Mouse (Mus musculus): Measurements from ENCODE around the gene Mfsd11. TPM values are rescaled to one million over a fixed set of nuclear protein-coding genes. Genes with fewer than 3 reads are reported as not detected.
A peak's percentile ranks its signal among the peaks of the same experiment; 100 is the strongest.

The Mfsd11 gene
- polyA plus RNA-seq, 1 experiment from 2014 or later: 53.9 TPM

GRCm38 (mm10) chr11:116913573-116913972 is 61.3 kb downstream of the Mfsd11 start:
- 44% methylated on average over 16 of the region's 16 CpGs for WGBS

GRCm38 (mm10) chr11:116914267-116914885 is 62.1 kb downstream of the Mfsd11 start:
- H3K9me3 ChIP-seq: no peaks in the 10 kb centered on the region
- peak overlapping the region; percentile 35; the same call in 1 of the 2 replicates for H3K27ac ChIP-seq
- no peaks in the 10 kb centered on the region for H3K36me3 ChIP-seq
- no peak overlapping the region for H3K4me3 ChIP-seq
- H3K27me3 ChIP-seq: peaks cover 28% of the 10 kb centered on the region
- no peak overlapping the region for H3K4me2 ChIP-seq
- no peak for ATAC-seq (ENCODE audit: low FRiP score)
- H3K4me1 ChIP-seq (replicated peaks): peaks cover 33% of the 10 kb centered on the region
- WGBS: 52% methylated on average over 5 of the region's 5 CpGs
- no peak overlapping the region for H3K9ac ChIP-seq

More at GRCm38 (mm10) chr11:116913573-116913972, 61.3 kb downstream of the Mfsd11 start:
- Histone ChIP-seq H3K4me3 (no peak overlapping the region), H3K9me3 (no peaks in the 10 kb centered on the region), H3K4me2 (0 out of 2 replicates have a peak overlapping the region, but pooled peaks have one; percentile 21), H3K27ac (peak overlapping the region; percentile 44), H3K4me1 (replicated peaks) (peaks cover 30% of the 10 kb centered on the region), H3K27me3 (peaks cover 28% of the 10 kb centered on the region), H3K36me3 (no peaks in the 10 kb centered on the region), H3K9ac (peak overlapping the region; percentile 51; the same call in 1 of the 2 replicates)
- no peak for ATAC-seq (ENCODE audit: low FRiP score)

- peaks cover 28% of the 10 kb centered on the region for H3K27me3 ChIP-seq
- no peaks in the 10 kb centered on the region for H3K9me3 ChIP-seq
- no peak overlapping the region for H3K27ac ChIP-seq
- 88% methylated on average over 3 of the region's 3 CpGs for WGBS
- ATAC-seq (ENCODE audit: low FRiP score): no peak
- no peaks in the 10 kb centered on the region for H3K36me3 ChIP-seq
- peaks cover 40% of the 10 kb centered on the region for H3K4me1 ChIP-seq (replicated peaks)
- no peak overlapping the region for H3K9ac ChIP-seq
- no peak overlapping the region for H3K4me2 ChIP-seq
- H3K4me3 ChIP-seq: no peak overlapping the region
Observed at GRCm38 (mm10) chr11:116915241-116915640, 63.0 kb downstream of the Mfsd11 start.

- peaks cover 28% of the 10 kb centered on the region for H3K27me3 ChIP-seq
- no peaks in the 10 kb centered on the region for H3K9me3 ChIP-seq
- 0 out of 2 replicates have a peak overlapping the region, but pooled peaks have one; percentile 23 for H3K27ac ChIP-seq
- H3K36me3 ChIP-seq: no peaks in the 10 kb centered on the region
- no peak overlapping the region for H3K4me3 ChIP-seq
- H3K4me1 ChIP-seq (replicated peaks): peaks cover 61% of the 10 kb centered on the region
- no peak for ATAC-seq (ENCODE audit: low FRiP score)
- no peak overlapping the region for H3K9ac ChIP-seq
- 50% methylated on average over 7 of the region's 7 CpGs for WGBS
- H3K4me2 ChIP-seq: 0 out of 2 replicates have a peak overlapping the region, but pooled peaks have one; percentile 23
Observed at GRCm38 (mm10) chr11:116917361-116917760, 65.1 kb downstream of the Mfsd11 start.

GRCm38 (mm10) chr11:116918323-116919185 is 66.3 kb downstream of the Mfsd11 start, which contains the start of gene Mgat5b:
Gene Mgat5b, plus strand, starts transcription at chr11:116918863.
- Histone ChIP-seq H3K4me3 (peak within 1 kb of the TSS; percentile 84), H3K27ac (peak within 1 kb of the TSS; percentile 93), H3K9me3 (no peaks in the 10 kb centered on the region), H3K4me1 (replicated peaks) (peaks cover 64% of the 10 kb centered on the region), H3K9ac (peak within 1 kb of the TSS; percentile 100), H3K36me3 (peaks cover 5% of the 10 kb centered on the region), H3K4me2 (peak within 1 kb of the TSS; percentile 88), H3K27me3 (peaks cover 28% of the 10 kb centered on the region)
- 1% methylated on average over 84 of the region's 90 CpGs for WGBS
- peak; percentile 88 for ATAC-seq (ENCODE audit: low FRiP score)

- Histone ChIP-seq H3K27ac (peak overlapping the region; percentile 93), H3K9ac (peak overlapping the region; percentile 100), H3K4me3 (peak overlapping the region; percentile 84), H3K4me1 (replicated peaks) (peaks cover 57% of the 10 kb centered on the region), H3K4me2 (peak overlapping the region; percentile 88), H3K27me3 (peaks cover 28% of the 10 kb centered on the region), H3K36me3 (peaks cover 13% of the 10 kb centered on the region), H3K9me3 (no peaks in the 10 kb centered on the region)
- WGBS: 1% methylated on average over 45 of the region's 58 CpGs
- ATAC-seq (ENCODE audit: low FRiP score): peak; percentile 25
Observed at GRCm38 (mm10) chr11:116919186-116920020, 67.2 kb downstream of the Mfsd11 start.

- peak overlapping the region; percentile 20; the same call in 1 of the 2 replicates for H3K27ac ChIP-seq
- H3K9me3 ChIP-seq: no peaks in the 10 kb centered on the region
- ATAC-seq (ENCODE audit: low FRiP score): no peak
- peak overlapping the region; percentile 88 for H3K4me2 ChIP-seq
- peak overlapping the region; percentile 100 for H3K9ac ChIP-seq
- 21% methylated on average over 6 of the region's 6 CpGs for WGBS
- H3K4me1 ChIP-seq (replicated peaks): peaks cover 59% of the 10 kb centered on the region
- H3K27me3 ChIP-seq: peaks cover 22% of the 10 kb centered on the region
- H3K4me3 ChIP-seq: peak overlapping the region; percentile 84
- peaks cover 27% of the 10 kb centered on the region for H3K36me3 ChIP-seq
Observed at GRCm38 (mm10) chr11:116920746-116921145, 68.5 kb downstream of the Mfsd11 start.

- Histone ChIP-seq H3K9me3 (no peaks in the 10 kb centered on the region), H3K4me2 (peak overlapping the region; percentile 88), H3K9ac (peak overlapping the region; percentile 100), H3K36me3 (peaks cover 40% of the 10 kb centered on the region), H3K4me1 (replicated peaks) (peaks cover 71% of the 10 kb centered on the region), H3K27ac (peak overlapping the region; percentile 14), H3K27me3 (peaks cover 11% of the 10 kb centered on the region), H3K4me3 (peak overlapping the region; percentile 84)
- peak; percentile 23 for ATAC-seq (ENCODE audit: low FRiP score)
- WGBS: 30% methylated on average over 7 of the region's 7 CpGs
Observed at GRCm38 (mm10) chr11:116922058-116922457, 69.8 kb downstream of the Mfsd11 start.

Other genes with a start within 250 kb of the Mfsd11 start
- 1.8 and 2.1 TPM in 2 replicates for gene Rhbdf2, start 225.4 kb upstream of the Mfsd11 start, polyA plus RNA-seq (2015; fragmentation: Nextera tagmentation; extraction: Ambion mirVana)
- 1.2 and 1.4 TPM in 2 replicates for gene Prcd, start 198.9 kb upstream of the Mfsd11 start, polyA plus RNA-seq (2015; fragmentation: Nextera tagmentation; extraction: Ambion mirVana)
- gene Cygb, start 198.1 kb upstream of the Mfsd11 start, polyA plus RNA-seq (2015; fragmentation: Nextera tagmentation; extraction: Ambion mirVana): 16.4 and 18.1 TPM in 2 replicates
- gene St6galnac1, start 76.9 kb upstream of the Mfsd11 start, polyA plus RNA-seq (2015; fragmentation: Nextera tagmentation; extraction: Ambion mirVana): not detected in 2 replicates
- 62.6 and 67.2 TPM in 2 replicates for gene Mxra7, start 24.4 kb upstream of the Mfsd11 start, polyA plus RNA-seq (2015; fragmentation: Nextera tagmentation; extraction: Ambion mirVana)
- gene Mettl23, start 9.2 kb upstream of the Mfsd11 start, polyA plus RNA-seq (2015; fragmentation: Nextera tagmentation; extraction: Ambion mirVana): 79.3 and 83.2 TPM in 2 replicates
- gene Jmjd6, start 9.0 kb upstream of the Mfsd11 start, polyA plus RNA-seq (2015; fragmentation: Nextera tagmentation; extraction: Ambion mirVana): 70.4 and 74.7 TPM in 2 replicates
- gene Srsf2, start 654 bp downstream of the Mfsd11 start, polyA plus RNA-seq (2015; fragmentation: Nextera tagmentation; extraction: Ambion mirVana): 588 and 607 TPM in 2 replicates
- 22.8 and 24.5 TPM in 2 replicates for gene Mgat5b, start 66.4 kb downstream of the Mfsd11 start, polyA plus RNA-seq (2015; fragmentation: Nextera tagmentation; extraction: Ambion mirVana)